Mouse (Mus musculus) layer of hippocampus, adult 18-20 months (tissue): ENCODE data around the gene Bdnf. TPM values are rescaled to one million over a fixed set of nuclear protein-coding genes. Genes with fewer than 3 reads are reported as not detected.

Experiments
- total RNA-seq, 2 experiments: library from RNA; stranded (reverse); gene quantifications; 2 replicates each; pipeline ENCODE4 v1.2.3; 2021

The Bdnf gene
- total RNA-seq, 2 experiments from 2014 or later: 29.4 to 33.1 TPM

Other genes with a start within 250 kb of the Bdnf start
- gene Lin7c, start 216.2 kb downstream of the Bdnf start, total RNA-seq: 100 to 1,000 TPM; 115 to 121 TPM
- 10 to 100 TPM; 27.9 to 31.8 TPM for gene Lgr4, start 242.9 kb downstream of the Bdnf start, total RNA-seq